Mouse (Mus musculus) cortical plate, adult 2 months (tissue): ENCODE measurements around the gene Wdr19.

Experiments
- CTCF ChIP-seq: fragments of 200-500 bp; IDR thresholded peaks from 2 replicates; pipeline ENCODE4 v1.5.1; 2011; ENCODE audit warnings: mild to moderate bottlenecking, control low read depth, low read length; ENCODE audit not compliant: insufficient read depth; ENCODE audit errors: extremely low read depth
- POLR2A ChIP-seq: fragments of 200-500 bp; IDR thresholded peaks from 2 replicates; pipeline ENCODE4 v1.6.1; 2011; ENCODE audit warnings: mild to moderate bottlenecking, low read length, control low read depth; ENCODE audit not compliant: insufficient read depth; ENCODE audit errors: extremely low read depth

- TF ChIP-seq POLR2A (no peak), CTCF (no peak)
Observed at GRCm38 (mm10) chr5:65194441-65194840, 5.1 kb upstream of the Wdr19 start.
